Mouse (Mus musculus) heart, postnatal 25 days (tissue): ENCODE data around the gene Plk1. TPM values are rescaled to one million over a fixed set of nuclear protein-coding genes. Genes with fewer than 3 reads are reported as not detected.

ENCODE experiments used
- DNase-seq: peaks from one replicate; pipeline ENCODE4 v3.0.0; 2022; ENCODE audit warnings: low spot score
- intact Hi-C: fragments of 180-260 bp; cut with DNase I; formaldehyde crosslinking; loops from one replicate; pipeline ENCODE4 v1.15.1; 2025
- total RNA-seq, 2 experiments: library from RNA; stranded (reverse); gene quantifications; 2 replicates each; pipeline ENCODE4 v1.2.3; 2021

Gene Plk1
- total RNA-seq, 2 experiments from 2014 or later = 0.81 to 1.2 TPM

GRCm38 (mm10) chr7:122186043-122186442, 26.8 kb downstream of the Plk1 start, which contains the start of gene Ern2:
TSS of gene Ern2 (minus strand) at chr7:122186207.
- intact Hi-C loops = no loop called here
- DNase-seq = no peak

- no peak for DNase-seq
Observed at GRCm38 (mm10) chr7:122189484-122189883, 30.2 kb downstream of the Plk1 start.

GRCm38 (mm10) chr7:122191097-122191496, 31.9 kb downstream of the Plk1 start:
- intact Hi-C loops = no loop called here
- DNase-seq = no peak

More at GRCm38 (mm10) chr7:122189484-122189883, 30.2 kb downstream of the Plk1 start:
- intact Hi-C loops = no loop called here

- DNase-seq = no peak
- intact Hi-C loops = no loop called here
Observed at GRCm38 (mm10) chr7:122193919-122194318, 34.7 kb downstream of the Plk1 start.

GRCm38 (mm10) chr7:122196771-122197170, 37.5 kb downstream of the Plk1 start:
- intact Hi-C loops = loop anchor here (5.0 kb wide), 1 partner anchor 94 kb away; the partner anchor contains the start of gene Ndufab1
- DNase-seq = no peak

GRCm38 (mm10) chr7:122197306-122197705, 38.1 kb downstream of the Plk1 start:
- no peak for DNase-seq
- intact Hi-C loops = loop anchor here (5.0 kb wide), 1 partner anchor 95 kb away; the partner anchor contains the start of gene Ndufab1

GRCm38 (mm10) chr7:122199296-122199695, 40.1 kb downstream of the Plk1 start:
- intact Hi-C loops = loop anchor here (2.0 to 5.0 kb wide), 2 partner anchors 97 to 262 kb away; partner anchors contain the start of gene Ndufab1
- no peak for DNase-seq

- no peak for DNase-seq
- intact Hi-C loops = no loop called here
Observed at GRCm38 (mm10) chr7:122203936-122204335, 44.7 kb downstream of the Plk1 start.

- intact Hi-C loops = no loop called here
- no peak for DNase-seq
Observed at GRCm38 (mm10) chr7:122206121-122206520, 46.9 kb downstream of the Plk1 start.

GRCm38 (mm10) chr7:122208276-122209021, 49.2 kb downstream of the Plk1 start:
- intact Hi-C loops = no loop called here
- DNase-seq = no peak

GRCm38 (mm10) chr7:122219315-122219801, 60.1 kb downstream of the Plk1 start, which contains the start of gene Chp2:
TSS of gene Chp2 (plus strand) at chr7:122219496.
- peak; percentile 44 for DNase-seq
- intact Hi-C loops = no loop called here

Other genes with a start within 250 kb of the Plk1 start
- 10 to 100 TPM; 13.8 to 15.2 TPM for gene Cog7, start 177.7 kb upstream of the Plk1 start, total RNA-seq
- 10 to 100 TPM; 25.7 to 26.9 TPM for gene Gga2, start 138.2 kb upstream of the Plk1 start, total RNA-seq
- gene Ubfd1, start 92.3 kb upstream of the Plk1 start, total RNA-seq = 10 to 100 TPM; 35.0 to 38.6 TPM
- gene Ears2, start 92.2 kb upstream of the Plk1 start, total RNA-seq = 10 to 100 TPM; 11.3 to 12.6 TPM
- 1,000 to 10,000 TPM; 1,585 to 1,678 TPM for gene Ndufab1, start 57.6 kb upstream of the Plk1 start, total RNA-seq
- gene Palb2, start 26.5 kb upstream of the Plk1 start, total RNA-seq = under 1 TPM; 0.52 to 0.70 TPM
- gene Dctn5, start 26.4 kb upstream of the Plk1 start, total RNA-seq = 10 to 100 TPM; 25.8 to 28.6 TPM
- gene Ern2, start 26.8 kb downstream of the Plk1 start, total RNA-seq = not detected
- gene Chp2, start 60.1 kb downstream of the Plk1 start, total RNA-seq = 1 to 10 TPM; 2.5 to 3.0 TPM
- 1 to 10 TPM; 3.2 to 3.7 TPM for gene Prkcb, start 129.3 kb downstream of the Plk1 start, total RNA-seq